Comparison of ENCODE assay signal across 8 mouse cellular contexts in genomic region chr1:75248041-75248772, GRCm38 (mm10). TPM values are rescaled to one million over a fixed set of nuclear protein-coding genes. Genes with fewer than 3 reads are reported as not detected.
DNase-seq lines count a peak whose midpoint lies in the region; ATAC-seq and TF ChIP-seq lines count a peak whose summit lies in the region.

No protein-coding gene starts in this region.

- no peak for TF ChIP-seq CTCF in gastrocnemius, adult 2 months (IDR thresholded peaks at IDR 0.05)
- no peak for TF ChIP-seq CTCF in lung, postnatal 0 days (IDR thresholded peaks at IDR 0.05)

- no peaks in the 10 kb centered on the region for H3K9me3 ChIP-seq in lung, postnatal 0 days (ENCODE audit: low read length)

- H3K27me3 ChIP-seq in lung, postnatal 0 days (replicated peaks; ENCODE audit: insufficient read depth, low read length), result no peaks in the 10 kb centered on the region

- no peaks in the 10 kb centered on the region; the same call in 1 of the 2 replicates for H3K36me3 ChIP-seq in lung, postnatal 0 days (ENCODE audit: insufficient read depth, low read length)

- 24% methylated on average over 9 of the region's 9 CpGs for WGBS in lung, postnatal 0 days

- no peak overlapping the region for H3K4me2 ChIP-seq in lung, postnatal 0 days (replicated peaks; ENCODE audit: low read depth, low read length)

- H3K4me3 ChIP-seq in gastrocnemius, adult 2 months, result peak overlapping the region; percentile 33
- H3K4me3 ChIP-seq in lung, postnatal 0 days (ENCODE audit: low read depth, low read length), result no peak overlapping the region

- intact Hi-C loops in gastrocnemius, adult 2 months (cut with DNase I), result no loop called here
- intact Hi-C loops in heart, postnatal 10 days (cut with DNase I), result no loop called here

- H3K9ac ChIP-seq in lung, postnatal 0 days (replicated peaks; ENCODE audit: low read depth), result peak overlapping the region; percentile 2

- peak; percentile 70 for DNase-seq in gastrocnemius, adult 2 months
- DNase-seq in gastrocnemius, postnatal 4 days (ENCODE audit: low spot score in 2 of 2), result no peak
- DNase-seq in CD4-positive helper T cell, adult 2 months (ENCODE audit: low read depth, low spot score), result peak; percentile 71
- DNase-seq in cerebellum, adult 9-11 months, result peak; percentile 68
- DNase-seq in heart, postnatal 10 days, result peak; percentile 85 to 88
- DNase-seq in lung, postnatal 0 days (ENCODE audit: low spot score), result peak; percentile 90
- DNase-seq in right cerebral cortex, postnatal 36 days (ENCODE audit: low spot score in 2 of 2), result no peak
- no peak for DNase-seq in frontal cortex, postnatal 14 days (ENCODE audit: low spot score in 2 of 2)

- peak; percentile 65 for TF ChIP-seq EP300 in lung, postnatal 0 days (IDR thresholded peaks at IDR 0.05)

- ATAC-seq in lung, postnatal 0 days, result peak; percentile 84

- peaks cover 8% of the 10 kb centered on the region; the same call in 1 of the 2 replicates for H3K4me1 ChIP-seq in lung, postnatal 0 days (ENCODE audit: insufficient read depth, low read depth, low read length)

- H3K27ac ChIP-seq in gastrocnemius, adult 2 months, result peak overlapping the region; percentile 83
- peak overlapping the region; percentile 79 for H3K27ac ChIP-seq in lung, postnatal 0 days (ENCODE audit: low read length)

RNA-seq across cellular contexts. Expression of gene Dnajb2, which starts 12.0 kb away (rescaled TPM):
- 10 to 100 TPM; 83.2 to 88.9 TPM for total RNA-seq in gastrocnemius, adult 2 months (2021)
- 10 to 100 TPM; 41.5 to 48.8 TPM for total RNA-seq in gastrocnemius, postnatal 4 days (2021)
- 10 to 100 TPM; 58.3 to 61.4 TPM for total RNA-seq in heart, postnatal 10 days (2021)
- polyA plus RNA-seq in lung, postnatal 0 days (2015; fragmentation: Nextera tagmentation; extraction: Ambion mirVana), result 40.1 and 45.6 TPM in 2 replicates

RNA-seq across cellular contexts. Expression of gene Ptprn, which starts 16.1 kb away (rescaled TPM):
- not detected for total RNA-seq in gastrocnemius, adult 2 months (2021)
- under 1 TPM; 0.07 to 0.23 TPM for total RNA-seq in gastrocnemius, postnatal 4 days (2021)
- under 1 TPM; 0.34 to 0.42 TPM for total RNA-seq in heart, postnatal 10 days (2021)
- polyA plus RNA-seq in lung, postnatal 0 days (2015; fragmentation: Nextera tagmentation; extraction: Ambion mirVana), result 0.90 and 0.92 TPM in 2 replicates

RNA-seq across cellular contexts. Expression of gene A630095N17Rik, which starts 16.3 kb away (rescaled TPM):
- not detected for total RNA-seq in gastrocnemius, adult 2 months (2021)
- not detected for total RNA-seq in gastrocnemius, postnatal 4 days (2021)
- not detected for total RNA-seq in heart, postnatal 10 days (2021)
- not detected in 2 replicates for polyA plus RNA-seq in lung, postnatal 0 days (2015; fragmentation: Nextera tagmentation; extraction: Ambion mirVana)

RNA-seq across cellular contexts. Expression of gene Tuba4a, which starts 28.5 kb away (rescaled TPM):
- total RNA-seq in gastrocnemius, adult 2 months (2021), result 1,000 to 10,000 TPM; 1,043 to 1,330 TPM
- total RNA-seq in gastrocnemius, postnatal 4 days (2021), result 100 to 1,000 TPM; 486 to 515 TPM
- 100 to 1,000 TPM; 543 to 577 TPM for total RNA-seq in heart, postnatal 10 days (2021)
- 46.6 and 50.5 TPM in 2 replicates for polyA plus RNA-seq in lung, postnatal 0 days (2015; fragmentation: Nextera tagmentation; extraction: Ambion mirVana)

RNA-seq across cellular contexts. Expression of gene Resp18, which starts 30.0 kb away (rescaled TPM):
- total RNA-seq in gastrocnemius, adult 2 months (2021), result not detected
- total RNA-seq in gastrocnemius, postnatal 4 days (2021), result not detected
- total RNA-seq in heart, postnatal 10 days (2021), result not detected
- 1.5 and 1.8 TPM in 2 replicates for polyA plus RNA-seq in lung, postnatal 0 days (2015; fragmentation: Nextera tagmentation; extraction: Ambion mirVana)

Comparison
In these comparisons a context has a peak if more than half of its experiments do, and no peak if none do; other contexts are left out.
1. DNase-seq: peak in gastrocnemius, adult 2 months (single experiment), CD4-positive helper T cell, adult 2 months (single experiment), cerebellum, adult 9-11 months (single experiment), heart, postnatal 10 days (2 of 2) and lung, postnatal 0 days (single experiment); none in gastrocnemius, postnatal 4 days (0 of 2), right cerebral cortex, postnatal 36 days (0 of 2) and frontal cortex, postnatal 14 days (0 of 2).